Mouse (Mus musculus) gastrocnemius, adult 18-20 months (tissue): Measurements from ENCODE around the gene Cnnm1. TPM values are rescaled to one million over a fixed set of nuclear protein-coding genes. Genes with fewer than 3 reads are reported as not detected.

ENCODE experiments used
- DNase-seq: peaks from one replicate; pipeline ENCODE4 v3.0.0; 2021; ENCODE audit warnings: low spot score
- total RNA-seq, 2 experiments: library from RNA; stranded (reverse); gene quantifications; 2 replicates each; pipeline ENCODE4 v1.2.3; 2021

Gene Cnnm1
- total RNA-seq, 2 experiments from 2014 or later = 0.12 TPM; not detected in 1

DNA sequence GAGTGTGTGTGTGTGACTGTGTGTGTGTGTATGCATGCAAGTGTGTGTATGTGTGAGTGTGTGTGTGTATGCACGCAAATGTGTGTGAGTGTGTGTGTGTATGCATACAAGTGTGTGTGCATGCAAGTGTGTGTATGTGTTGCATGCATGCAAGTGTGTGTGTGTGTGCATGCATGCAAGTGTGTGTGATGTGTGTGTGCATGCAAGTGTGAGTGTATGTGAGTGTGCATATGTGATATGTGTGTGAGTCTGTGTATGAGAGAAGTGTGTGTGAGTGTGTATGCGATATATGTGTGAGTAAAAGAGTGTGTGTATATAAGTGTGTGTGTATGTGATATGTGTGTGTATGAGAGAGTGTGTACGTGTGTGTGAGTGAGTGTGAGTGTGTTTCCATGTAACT, 95.1 kb downstream of the Cnnm1 start:
- no peak for DNase-seq

GRCm38 (mm10) chr19:43546337-43547117, 106.3 kb downstream of the Cnnm1 start:
- DNase-seq = no peak

Other genes with a start within 250 kb of the Cnnm1 start
- not detected for gene Hpse2, start 52.1 kb upstream of the Cnnm1 start, total RNA-seq
- 100 to 1,000 TPM; 394 to 432 TPM for gene Got1, start 84.2 kb downstream of the Cnnm1 start, total RNA-seq
- not detected for gene Nkx2-3, start 171.9 kb downstream of the Cnnm1 start, total RNA-seq
- 10 to 100 TPM; 26.2 to 34.0 TPM for gene Slc25a28, start 234.4 kb downstream of the Cnnm1 start, total RNA-seq
- gene Entpd7, start 249.2 kb downstream of the Cnnm1 start, total RNA-seq = 1 to 10 TPM in 1 of 2 experiments, under 1 TPM in 1; 0.74 to 1.6 TPM